Mouse (Mus musculus): ENCODE results near the gene 2410004B18Rik. TPM values are rescaled to one million over a fixed set of nuclear protein-coding genes. Genes with fewer than 3 reads are reported as not detected.

The 2410004B18Rik gene
- total RNA-seq, 2 experiments from 2014 or later: 15.0 to 22.4 TPM

Other genes with a start within 250 kb of the 2410004B18Rik start
- gene Ddah1, start 179.3 kb upstream of the 2410004B18Rik start, total RNA-seq (2021): 10 to 100 TPM; 20.2 to 24.3 TPM
- gene Bcl10, start 15.2 kb upstream of the 2410004B18Rik start, total RNA-seq (2021): 10 to 100 TPM; 23.7 to 26.8 TPM
- gene Syde2, start 49.9 kb downstream of the 2410004B18Rik start, total RNA-seq (2021): 1 to 10 TPM; 4.8 to 5.0 TPM
- not detected for gene Wdr63, start 170.1 kb downstream of the 2410004B18Rik start, total RNA-seq (2021)
- under 1 TPM in 1 of 2 experiments, not detected in 1; 0.13 TPM for gene Mcoln3, start 179.4 kb downstream of the 2410004B18Rik start, total RNA-seq (2021)
- under 1 TPM; 0.47 to 0.54 TPM for gene Mcoln2, start 211.8 kb downstream of the 2410004B18Rik start, total RNA-seq (2021)